Mouse (Mus musculus) forebrain, postnatal 0 days (tissue): ENCODE results near the gene Vps26b. TPM values are rescaled to one million over a fixed set of nuclear protein-coding genes. Genes with fewer than 3 reads are reported as not detected.
A peak's percentile ranks its signal among the peaks of the same experiment; 100 is the strongest.

ENCODE experiments used
- ATAC-seq: fragments of 200-750 bp; cut with Nextera tagmentation; 2 replicates; pipeline ENCODE4 v1.8.0; 2017; ENCODE audit warnings: mild to moderate bottlenecking, moderate library complexity
- DNase-seq: peaks from one replicate; pipeline ENCODE4 v3.0.0-alpha.2; 2015
- H3K27ac ChIP-seq: fragments of 300-500 bp; sonication (generic); 2 replicates; pipeline ENCODE4 v1.5.1; 2014; ENCODE audit warnings: low read depth, mild to moderate bottlenecking, antibody characterized with exemption, low read length, moderate library complexity, mixed read lengths
- H3K27me3 ChIP-seq: fragments of 300-500 bp; sonication (generic); 2 replicates; pipeline ENCODE4 v1.6.1; 2014; ENCODE audit warnings: mild to moderate bottlenecking, low read length, mixed read lengths; ENCODE audit not compliant: insufficient read depth
- H3K36me3 ChIP-seq: fragments of 300-500 bp; sonication (generic); 2 replicates; pipeline ENCODE4 v1.6.1; 2014; ENCODE audit warnings: mild to moderate bottlenecking, moderate library complexity; ENCODE audit not compliant: insufficient read depth
- H3K4me1 ChIP-seq: fragments of 300-500 bp; sonication (generic); 2 replicates; pipeline ENCODE4 v1.6.1; 2014; ENCODE audit warnings: antibody characterized with exemption; ENCODE audit not compliant: insufficient read depth
- H3K4me2 ChIP-seq: fragments of 300-500 bp; sonication (generic); 2 replicates; pipeline ENCODE4 v1.6.1; 2014; ENCODE audit warnings: low read depth, mild to moderate bottlenecking, moderate library complexity
- H3K4me3 ChIP-seq: fragments of 300-500 bp; sonication (generic); 2 replicates; pipeline ENCODE4 v1.5.1; 2014; ENCODE audit warnings: low read depth, low read length, mixed read lengths
- H3K9ac ChIP-seq: fragments of 300-500 bp; sonication (generic); 2 replicates; pipeline ENCODE4 v1.6.1; 2014; ENCODE audit warnings: mild to moderate bottlenecking
- H3K9me3 ChIP-seq: fragments of 300-500 bp; sonication (generic); 2 replicates; pipeline ENCODE4 v1.6.1; 2016; ENCODE audit warnings: low read length
- CTCF ChIP-seq: sonication (generic); IDR thresholded peaks from 2 replicates; pipeline ENCODE4 v1.5.1; 2016; ENCODE audit warnings: antibody characterized with exemption, control low read depth, low read depth
- WGBS: fragments of 180-500 bp; shearing (Covaris S2); extraction: QIAGEN DNeasy Blood & Tissue Kit; methylation state at CpG from one replicate; pipeline ENCODE4 v1.1.7; 2014; 5-methylcytosine and 5-hydroxymethylcytosine counted together
- polyA plus RNA-seq: library from polyadenylated mRNA; unstranded; fragments of >200 nt; fragmentation: Nextera tagmentation; extraction: Ambion mirVana; gene quantifications from 2 replicates; pipeline ENCODE4 v1.2.1, GENCODE M21; 2015
- total RNA-seq: library from RNA; depleted of rRNA; stranded (reverse); fragments of >200 nt; gene quantifications from 2 replicates; pipeline ENCODE4 v1.2.3, GENCODE M21; 2014; rRNA removed

The Vps26b gene
- total RNA-seq, result 160 and 161 TPM in 2 replicates
- polyA plus RNA-seq, result 76.1 and 86.1 TPM in 2 replicates

- TF ChIP-seq CTCF, result peak; percentile 56
- no peaks in the 10 kb centered on the region for H3K36me3 ChIP-seq
- H3K9ac ChIP-seq, result peak within 1 kb of the TSS; percentile 96
- H3K27ac ChIP-seq, result peak within 1 kb of the TSS; percentile 96
- H3K4me1 ChIP-seq, result peaks cover 32% of the 10 kb centered on the region
- peak within 1 kb of the TSS; percentile 92 for H3K4me3 ChIP-seq
- H3K27me3 ChIP-seq, result no peaks in the 10 kb centered on the region
- H3K4me2 ChIP-seq, result peak within 1 kb of the TSS; percentile 80
- DNase-seq, result peak; percentile 99
- WGBS, result under 1% methylated on average over 75 of the region's 80 CpGs
- no peaks in the 10 kb centered on the region for H3K9me3 ChIP-seq
- peak; percentile 96 for ATAC-seq
These were observed at the start of gene Vps26b, which contains the start of gene Ncapd3 for GRCm38 (mm10) chr9:27029828-27030762. Gene Vps26b, minus strand, starts transcription at chr9:27030065. Gene Ncapd3, plus strand, starts transcription at chr9:27030175.

GRCm38 (mm10) chr9:27075812-27076211 lies 45.9 kb upstream of the Vps26b start:
- Histone ChIP-seq H3K27me3 (no peaks in the 10 kb centered on the region), H3K9me3 (no peaks in the 10 kb centered on the region), H3K4me3 (no peak overlapping the region), H3K9ac (no peak overlapping the region), H3K27ac (no peak overlapping the region), H3K36me3 (peaks cover 40% of the 10 kb centered on the region), H3K4me1 (no peaks in the 10 kb centered on the region), H3K4me2 (no peak overlapping the region)
- DNase-seq (no peak), ATAC-seq (no peak)
- TF ChIP-seq CTCF, result no peak

- Histone ChIP-seq H3K9ac (no peak overlapping the region), H3K4me1 (no peaks in the 10 kb centered on the region), H3K36me3 (peaks cover 45% of the 10 kb centered on the region), H3K27me3 (no peaks in the 10 kb centered on the region), H3K27ac (no peak overlapping the region), H3K4me2 (no peak overlapping the region), H3K4me3 (no peak overlapping the region), H3K9me3 (no peaks in the 10 kb centered on the region)
- peak; percentile 58 for TF ChIP-seq CTCF
- 75% methylated on average over 1 of the region's 1 CpGs for WGBS
- ATAC-seq, result no peak
- DNase-seq, result peak; percentile 39
These were observed 44.8 kb upstream of the Vps26b start for GRCm38 (mm10) chr9:27074677-27075076.

GRCm38 (mm10) chr9:27070895-27071294 lies 41.0 kb upstream of the Vps26b start:
- H3K4me1 ChIP-seq, result no peaks in the 10 kb centered on the region
- no peak for TF ChIP-seq CTCF
- ATAC-seq (no peak), DNase-seq (no peak)
- no peak overlapping the region for H3K9ac ChIP-seq
- peaks cover 58% of the 10 kb centered on the region for H3K36me3 ChIP-seq
- 94% methylated on average over 4 of the region's 4 CpGs for WGBS
- H3K27me3 ChIP-seq, result no peaks in the 10 kb centered on the region
- H3K27ac ChIP-seq, result no peak overlapping the region
- H3K4me2 ChIP-seq, result no peak overlapping the region
- H3K9me3 ChIP-seq, result no peaks in the 10 kb centered on the region
- H3K4me3 ChIP-seq, result no peak overlapping the region

- peaks cover 69% of the 10 kb centered on the region for H3K36me3 ChIP-seq
These were observed 28.5 kb upstream of the Vps26b start for GRCm38 (mm10) chr9:27058341-27058740.

GRCm38 (mm10) chr9:27049492-27049891 lies 19.6 kb upstream of the Vps26b start:
- no peak overlapping the region for H3K27ac ChIP-seq
- TF ChIP-seq CTCF, result peak; percentile 57
- H3K9me3 ChIP-seq, result no peaks in the 10 kb centered on the region
- H3K36me3 ChIP-seq, result peaks cover 54% of the 10 kb centered on the region
- no peak overlapping the region for H3K9ac ChIP-seq
- no peak for ATAC-seq
- H3K27me3 ChIP-seq, result no peaks in the 10 kb centered on the region
- WGBS, result 81% methylated on average over 2 of the region's 2 CpGs
- no peak overlapping the region for H3K4me2 ChIP-seq
- H3K4me3 ChIP-seq, result no peak overlapping the region
- no peaks in the 10 kb centered on the region for H3K4me1 ChIP-seq
- peak; percentile 15 for DNase-seq

More at GRCm38 (mm10) chr9:27058341-27058740, 28.5 kb upstream of the Vps26b start:
- no peak for TF ChIP-seq CTCF
- no peaks in the 10 kb centered on the region for H3K4me1 ChIP-seq
- no peaks in the 10 kb centered on the region for H3K9me3 ChIP-seq
- no peaks in the 10 kb centered on the region for H3K27me3 ChIP-seq
- no peak overlapping the region for H3K4me2 ChIP-seq
- WGBS, result 96% methylated on average over 5 of the region's 5 CpGs
- no peak overlapping the region for H3K4me3 ChIP-seq
- ATAC-seq, result no peak
- no peak overlapping the region for H3K27ac ChIP-seq
- no peak overlapping the region for H3K9ac ChIP-seq
- DNase-seq, result no peak

- Histone ChIP-seq H3K9me3 (no peaks in the 10 kb centered on the region), H3K36me3 (peaks cover 68% of the 10 kb centered on the region), H3K27me3 (no peaks in the 10 kb centered on the region), H3K9ac (no peak overlapping the region), H3K4me3 (no peak overlapping the region), H3K4me1 (no peaks in the 10 kb centered on the region), H3K27ac (no peak overlapping the region), H3K4me2 (no peak overlapping the region)
- no peak for ATAC-seq
- 94% methylated on average over 5 of the region's 5 CpGs for WGBS
- no peak for DNase-seq
- no peak for TF ChIP-seq CTCF
These were observed 14.0 kb upstream of the Vps26b start for GRCm38 (mm10) chr9:27043892-27044291.
